Mouse (Mus musculus) layer of hippocampus, adult 9-10 months (tissue): ENCODE results near the gene Mmaa.
A peak's percentile ranks its signal among the peaks of the same experiment; 100 is the strongest.

ENCODE experiments used
- DNase-seq: peaks from one replicate; pipeline ENCODE4 v3.0.0; 2022; ENCODE audit warnings: low spot score

Mmaa gene

GRCm38 (mm10) chr8:79288681-79289080, 6.1 kb downstream of the Mmaa start:
- no peak for DNase-seq

DNA sequence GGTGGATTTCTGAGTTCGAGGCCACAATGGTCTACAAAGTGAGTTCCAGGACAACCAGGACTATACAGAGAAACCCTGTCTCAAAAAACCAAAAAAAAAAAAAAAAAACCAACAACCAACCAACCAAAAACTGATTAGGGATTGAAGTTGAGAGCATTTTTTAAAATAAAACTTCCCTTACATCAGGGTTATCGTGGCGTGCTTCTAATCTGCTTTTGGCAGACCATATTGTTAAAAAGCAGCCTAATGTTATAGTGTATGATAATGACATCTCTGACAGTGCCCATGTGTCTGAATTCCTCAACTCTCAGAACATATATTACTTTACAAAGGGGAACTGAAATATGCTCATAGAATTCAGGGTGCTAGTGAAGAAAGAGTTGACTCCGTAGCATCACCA, 6.5 kb downstream of the Mmaa start:
- no peak for DNase-seq

- DNase-seq, result no peak
These were observed 8.3 kb downstream of the Mmaa start for GRCm38 (mm10) chr8:79286424-79286823.

- DNase-seq, result no peak
These were observed 10.1 kb downstream of the Mmaa start for GRCm38 (mm10) chr8:79284626-79285025.

DNA sequence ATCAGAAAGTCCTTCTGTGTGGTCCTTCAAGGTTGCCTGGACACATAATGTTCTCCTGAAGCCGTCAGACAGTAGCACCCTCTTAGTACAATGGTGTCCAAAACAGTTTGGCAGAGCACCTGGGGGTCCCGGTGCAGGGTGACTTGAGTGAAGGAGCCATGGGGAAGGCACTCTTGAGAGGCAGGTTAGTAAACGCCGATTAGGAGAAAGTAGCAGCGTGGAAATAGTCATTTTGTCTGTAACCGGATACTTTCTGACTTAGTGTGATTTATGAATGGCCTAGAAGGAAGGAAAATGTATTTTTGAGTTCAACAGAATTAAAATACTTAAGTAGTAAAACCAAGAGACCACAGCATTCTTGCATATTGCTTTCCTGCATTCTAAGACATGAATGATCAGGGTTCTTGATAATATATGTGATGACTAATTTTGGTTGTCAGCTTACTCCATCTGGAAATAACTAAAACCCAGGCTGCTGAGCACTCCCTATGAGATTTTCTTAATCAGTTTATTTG, 13.3 kb downstream of the Mmaa start:
- DNase-seq, result no peak

GRCm38 (mm10) chr8:79277264-79277870, 17.4 kb downstream of the Mmaa start:
- no peak for DNase-seq

DNA sequence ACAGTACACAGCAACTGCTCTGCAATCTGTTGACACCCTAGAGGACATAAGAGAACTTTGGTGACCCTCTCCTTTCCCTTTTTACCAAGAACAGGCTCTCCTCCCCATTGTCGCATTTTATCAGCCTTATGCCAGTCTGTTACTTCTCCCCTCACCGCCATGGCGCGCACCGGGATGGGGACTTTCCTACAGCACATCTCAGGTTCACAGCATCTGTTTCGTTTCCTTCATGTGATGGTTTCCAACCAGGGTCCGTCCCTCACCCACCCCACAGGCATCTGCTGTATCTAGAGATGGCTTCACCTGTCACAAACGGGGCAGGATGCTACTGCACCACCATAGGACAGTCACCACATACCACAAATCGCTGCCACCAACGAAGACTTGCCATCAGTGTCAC, 19.8 kb downstream of the Mmaa start:
- no peak for DNase-seq

DNA sequence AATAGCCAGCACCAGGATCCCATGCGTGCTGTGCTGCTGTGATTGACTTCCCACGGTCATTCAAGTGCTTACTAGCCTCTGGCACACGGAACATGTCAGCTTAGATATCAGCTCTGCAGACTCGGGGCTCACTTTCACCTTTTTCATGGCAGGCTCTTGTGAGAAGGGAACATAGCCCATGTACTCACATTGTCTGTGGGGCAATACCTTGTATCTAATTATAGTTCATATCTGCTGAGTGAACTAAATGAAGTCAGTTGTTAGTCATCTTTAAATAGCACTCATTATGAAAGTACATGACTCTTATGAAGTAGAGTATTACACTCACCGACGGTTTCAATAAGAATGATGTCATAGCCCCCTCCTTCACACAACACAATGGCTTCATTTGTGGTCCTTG, 21.0 kb downstream of the Mmaa start:
- no peak for DNase-seq

- DNase-seq, result no peak
These were observed 22.1 kb downstream of the Mmaa start for GRCm38 (mm10) chr8:79272676-79273075.

GRCm38 (mm10) chr8:79268921-79269320, 25.8 kb downstream of the Mmaa start:
- DNase-seq, result no peak

DNA sequence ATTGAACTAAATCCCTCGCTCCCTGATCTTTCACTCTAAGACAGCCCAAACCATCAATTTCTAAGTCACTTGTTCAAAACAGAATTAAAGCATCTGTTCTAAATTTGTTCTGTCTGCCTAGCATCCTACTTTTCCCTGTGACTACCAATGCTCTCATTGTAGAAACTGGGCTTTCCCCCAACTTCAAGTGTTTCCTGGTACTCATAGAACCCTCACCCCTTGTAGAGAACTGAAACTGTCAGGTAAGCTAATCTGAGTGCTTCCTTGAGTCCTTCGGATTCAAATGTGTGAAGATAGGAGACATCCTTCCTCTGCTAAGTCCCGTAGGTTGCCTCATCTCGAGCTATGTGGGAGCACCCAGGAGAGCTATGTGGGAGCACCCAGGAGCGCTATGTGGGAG, 32.8 kb downstream of the Mmaa start:
- no peak for DNase-seq

DNA sequence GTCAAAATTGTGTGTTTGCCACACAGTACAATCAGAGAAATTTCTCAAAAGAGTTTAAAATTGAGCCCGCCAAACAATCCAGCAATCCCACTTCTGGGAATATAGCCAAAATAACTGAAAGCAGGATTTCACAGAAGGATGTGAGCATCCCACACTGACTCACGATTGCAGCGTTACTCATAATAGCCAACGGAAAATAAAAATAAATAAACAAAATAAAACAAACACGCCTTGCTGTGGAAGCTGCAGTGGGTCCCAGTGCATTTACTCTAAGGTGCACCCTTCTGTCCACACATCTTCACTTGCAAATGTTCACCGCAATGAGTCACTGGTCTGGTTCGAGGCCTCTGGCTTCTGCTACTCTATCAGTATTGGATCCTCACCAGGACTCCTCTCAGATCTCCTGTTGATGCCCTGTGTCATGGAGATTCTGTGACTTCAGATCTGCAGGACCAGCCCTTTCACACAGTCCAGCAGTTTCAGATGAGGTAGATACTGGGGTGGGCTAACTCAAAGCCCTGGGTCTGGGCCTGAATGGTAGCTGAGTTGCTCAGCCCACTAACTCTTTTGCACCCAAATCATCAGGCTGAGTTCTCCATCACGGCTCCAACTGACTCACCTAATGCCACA, 38.5 kb downstream of the Mmaa start:
- DNase-seq, result no peak

- DNase-seq, result no peak
These were observed 41.0 kb downstream of the Mmaa start for GRCm38 (mm10) chr8:79253742-79254141.

- no peak for DNase-seq
These were observed 46.3 kb downstream of the Mmaa start, which contains the start of gene 1700011L22Rik for GRCm38 (mm10) chr8:79248470-79248869. TSS of gene 1700011L22Rik (minus strand) at chr8:79248570.

DNA sequence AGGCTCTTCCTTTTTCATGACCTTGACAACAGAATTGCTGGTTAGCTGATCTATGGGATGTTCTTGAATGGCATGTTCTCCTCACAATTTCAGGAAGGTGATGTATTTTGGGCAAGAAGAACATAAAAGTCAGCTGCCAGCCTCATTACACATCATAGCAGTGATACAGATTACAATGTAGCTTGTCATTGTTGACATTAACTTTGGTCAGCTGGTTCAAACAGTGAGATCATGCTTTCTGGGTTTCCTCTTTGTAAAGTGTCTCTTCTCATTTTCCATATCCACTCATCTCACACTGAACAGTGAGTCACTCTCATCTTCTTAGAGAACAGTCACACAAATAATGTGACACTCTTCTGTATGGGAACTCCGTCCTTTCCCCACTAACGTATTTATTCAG, 51.3 kb downstream of the Mmaa start:
- DNase-seq, result no peak

DNA sequence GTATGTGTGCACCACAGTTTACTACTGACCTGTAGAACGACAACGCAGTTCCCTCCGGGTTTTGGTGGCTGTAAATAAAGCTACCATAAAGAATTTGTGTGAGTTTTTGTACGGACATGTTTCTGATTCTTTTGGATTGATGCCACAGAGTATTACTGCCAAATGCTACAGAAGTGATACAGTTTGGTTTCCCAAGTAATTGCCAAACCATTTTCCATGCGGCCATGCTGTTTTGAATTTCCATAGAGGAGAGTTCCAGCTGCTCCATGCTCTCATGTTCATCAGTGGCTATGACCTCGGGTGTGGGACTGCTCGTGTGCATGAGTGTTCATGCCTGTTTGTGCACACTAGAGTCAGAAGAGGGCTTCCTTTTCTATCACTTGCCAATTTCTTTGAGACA, 54.7 kb downstream of the Mmaa start:
- no peak for DNase-seq

GRCm38 (mm10) chr8:79239320-79239719, 55.4 kb downstream of the Mmaa start:
- DNase-seq, result no peak

DNA sequence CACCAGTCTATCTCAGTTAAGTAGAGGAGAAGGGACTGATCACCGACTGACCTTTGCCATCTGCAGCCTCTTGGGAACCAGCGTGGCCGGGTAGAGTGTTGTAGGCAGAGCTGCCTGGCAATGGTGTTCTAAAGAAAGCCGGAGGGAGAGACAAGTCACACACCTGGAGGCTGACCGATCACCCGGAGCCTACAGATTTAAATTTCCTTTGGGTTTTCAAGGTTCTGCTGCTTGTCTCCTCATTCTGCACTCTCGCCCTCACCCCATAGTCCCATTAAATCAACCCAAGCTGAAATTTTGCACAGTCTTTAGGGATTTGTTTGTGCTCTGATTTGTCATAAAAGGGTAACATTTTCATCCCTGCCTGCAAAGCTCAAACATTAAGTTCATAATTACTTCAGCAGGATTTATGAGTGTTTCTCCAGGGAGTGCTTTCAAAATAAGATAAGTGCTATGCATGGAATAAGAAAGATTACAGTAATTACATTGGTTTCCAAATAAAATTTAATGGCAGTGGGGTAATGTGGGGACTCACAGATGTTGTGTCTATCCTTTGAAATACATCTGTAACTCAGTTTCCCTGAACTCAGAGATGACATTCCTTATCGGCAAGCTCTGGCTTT, 65.4 kb downstream of the Mmaa start:
- DNase-seq, result no peak

GRCm38 (mm10) chr8:79227916-79228315, 66.8 kb downstream of the Mmaa start:
- no peak for DNase-seq

DNA sequence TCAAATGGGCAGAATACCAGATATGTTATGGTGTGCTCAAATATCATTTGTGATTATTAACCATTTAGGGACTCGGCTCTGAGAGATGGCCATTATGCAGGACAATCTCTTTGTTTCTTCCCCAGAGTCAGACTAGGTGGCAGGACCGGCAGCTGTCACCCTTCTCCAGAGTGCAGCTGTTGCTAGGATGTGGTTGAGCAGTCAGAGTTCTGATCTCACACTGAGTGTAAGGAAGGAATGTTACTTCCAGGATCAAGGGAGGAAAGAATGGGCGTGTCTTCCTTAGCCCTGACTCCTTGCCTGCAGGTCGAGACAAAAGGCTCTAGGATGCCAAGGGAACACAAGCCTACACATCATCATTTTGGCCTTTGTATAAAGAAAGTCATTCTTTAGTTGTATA, 67.5 kb downstream of the Mmaa start:
- no peak for DNase-seq

GRCm38 (mm10) chr8:79226046-79226445, 68.7 kb downstream of the Mmaa start:
- DNase-seq, result no peak

- peak; percentile 30 for DNase-seq
These were observed 69.2 kb downstream of the Mmaa start for GRCm38 (mm10) chr8:79225586-79225985.

GRCm38 (mm10) chr8:79224363-79224762, 70.4 kb downstream of the Mmaa start:
- no peak for DNase-seq
